Mouse (Mus musculus) kidney, embryonic 16.5 days (tissue): Measurements from ENCODE around the gene Olfr1257. TPM values are rescaled to one million over a fixed set of nuclear protein-coding genes. Genes with fewer than 3 reads are reported as not detected.
"Not testable (repeated sequence)": the region's sequence is repeated elsewhere in the genome, so short reads cannot be mapped to it uniquely, and the experiment has no call there.

Experiments
- ATAC-seq: fragments of 200-750 bp; cut with Nextera tagmentation; 2 replicates; pipeline ENCODE4 v1.8.0; 2017; ENCODE audit warnings: moderate TSS enrichment; ENCODE audit not compliant: low FRiP score, low TSS enrichment
- H3K27ac ChIP-seq: fragments of 300-500 bp; sonication (generic); 2 replicates; pipeline ENCODE4 v1.5.1; 2014; ENCODE audit warnings: low read length
- H3K27me3 ChIP-seq: fragments of 300-500 bp; sonication (generic); 2 replicates; pipeline ENCODE4 v1.6.1; 2014; ENCODE audit warnings: low read length, control low read depth, mixed read lengths; ENCODE audit not compliant: insufficient read depth
- H3K36me3 ChIP-seq: fragments of 300-500 bp; sonication (generic); 2 replicates; pipeline ENCODE4 v1.6.1; 2014; ENCODE audit warnings: low read length, control low read depth, mixed read lengths; ENCODE audit not compliant: insufficient read depth
- H3K4me1 ChIP-seq: fragments of 300-500 bp; sonication (generic); 2 replicates; pipeline ENCODE4 v1.6.1; 2014; ENCODE audit warnings: low read length, control low read depth, mixed read lengths; ENCODE audit not compliant: insufficient read depth
- H3K4me2 ChIP-seq: fragments of 300-500 bp; sonication (generic); replicated peaks from 2 replicates; pipeline ENCODE4 v1.6.1; 2014; ENCODE audit warnings: low read depth, low read length
- H3K4me3 ChIP-seq: fragments of 300-500 bp; sonication (generic); 2 replicates; pipeline ENCODE4 v1.5.1; 2014; ENCODE audit warnings: mild to moderate bottlenecking, low read length
- H3K9ac ChIP-seq: fragments of 300-500 bp; sonication (generic); replicated peaks from 2 replicates; pipeline ENCODE4 v1.6.1; 2014; ENCODE audit warnings: low read length
- H3K9me3 ChIP-seq: fragments of 300-500 bp; sonication (generic); 2 replicates; pipeline ENCODE4 v1.6.1; 2016; ENCODE audit warnings: low read length, control low read depth
- WGBS: fragments of 180-500 bp; shearing (Covaris S2); extraction: QIAGEN DNeasy Blood & Tissue Kit; methylation state at CpG from one replicate; pipeline ENCODE4 v1.1.7; 2014; 5-methylcytosine and 5-hydroxymethylcytosine counted together
- polyA plus RNA-seq: library from polyadenylated mRNA; unstranded; fragments of >200 nt; fragmentation: Nextera tagmentation; extraction: Ambion mirVana; gene quantifications from 2 replicates; pipeline ENCODE4 v1.2.1, GENCODE M21; 2015

Gene Olfr1257
- polyA plus RNA-seq, result not detected in 2 replicates

DNA sequence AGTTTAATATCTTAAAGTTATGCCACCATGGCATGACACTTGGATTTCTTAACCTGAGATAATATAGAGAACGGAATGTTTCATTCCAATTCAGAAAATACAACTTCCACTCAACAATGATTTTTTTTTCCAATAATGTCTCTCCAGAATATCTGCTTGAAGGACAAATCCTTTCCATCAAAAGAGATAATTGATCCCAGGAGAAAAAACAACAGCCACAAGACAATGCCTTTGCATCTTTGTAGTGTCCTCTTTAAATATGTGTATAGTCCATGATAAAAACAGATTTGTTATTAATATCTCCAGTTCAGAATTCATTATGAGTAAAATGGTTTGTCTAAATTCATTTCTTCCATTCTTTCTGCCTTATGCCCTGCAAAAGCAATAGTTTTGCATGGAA lies at the start of gene Olfr1257:
Gene Olfr1257 (plus strand): TSS at position 301 of the 400 bp plus-strand sequence.
- H3K27me3 ChIP-seq, result no peaks in the 10 kb centered on the region
- H3K9me3 ChIP-seq, result no peaks in the 10 kb centered on the region
- no peaks in the 10 kb centered on the region for H3K4me1 ChIP-seq
- no peak within 1 kb of the TSS for H3K4me3 ChIP-seq
- H3K9ac ChIP-seq, result no peak within 1 kb of the TSS
- ATAC-seq, result no peak
- 91% methylated on average over 1 of the region's 1 CpGs for WGBS
- H3K4me2 ChIP-seq, result no peak within 1 kb of the TSS
- no peaks in the 10 kb centered on the region for H3K36me3 ChIP-seq
- no peak within 1 kb of the TSS for H3K27ac ChIP-seq

DNA sequence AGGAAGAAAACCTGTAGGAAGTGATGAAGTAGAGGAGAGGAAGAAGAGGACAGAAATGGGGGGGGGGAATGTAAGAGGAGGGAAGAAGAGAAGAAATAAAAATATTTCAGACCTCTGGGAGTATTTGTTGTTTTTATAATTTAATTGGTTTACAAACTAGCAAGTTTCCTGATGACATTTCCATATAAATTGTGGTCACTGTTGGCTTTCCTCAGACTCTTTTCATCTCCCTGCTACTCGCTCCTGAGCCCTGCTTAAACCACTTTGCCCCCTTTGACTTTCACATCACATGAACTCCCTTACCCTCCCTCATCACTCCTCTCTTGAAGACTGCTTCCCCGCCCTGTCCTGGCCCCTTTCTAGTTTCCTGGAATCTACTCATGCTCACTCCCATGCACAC lies 36.8 kb upstream of the Olfr1257 start, which contains the start of gene Olfr1256:
Gene Olfr1256 (minus strand): TSS at position 101 of the 400 bp plus-strand sequence.
- 31% methylated on average over 2 of the region's 2 CpGs for WGBS
- Histone ChIP-seq H3K36me3 (no peaks in the 10 kb centered on the region), H3K9me3 (no peaks in the 10 kb centered on the region), H3K4me2 (no peak within 1 kb of the TSS), H3K27me3 (no peaks in the 10 kb centered on the region), H3K9ac (no peak within 1 kb of the TSS), H3K27ac (no peak within 1 kb of the TSS), H3K4me1 (no peaks in the 10 kb centered on the region), H3K4me3 (no peak within 1 kb of the TSS)
- no peak for ATAC-seq

DNA sequence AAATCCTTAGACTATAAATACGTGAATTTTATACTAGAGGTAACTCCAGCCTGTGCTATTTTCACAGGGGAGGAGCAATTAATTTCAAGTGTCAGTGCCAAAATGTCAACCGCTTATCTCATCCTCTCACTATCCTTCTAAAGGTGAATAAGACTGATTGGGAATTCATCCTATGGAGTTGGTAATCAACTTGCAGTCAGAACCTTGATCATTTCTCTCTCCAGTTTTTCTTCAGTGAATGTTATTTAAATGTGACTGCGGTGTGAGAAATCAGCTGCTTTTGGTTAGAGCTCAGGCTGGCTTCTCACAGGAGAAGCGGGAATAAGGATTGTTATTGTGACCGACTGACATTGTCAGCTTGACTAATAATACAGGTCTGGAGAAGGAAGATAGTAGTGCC lies 30.1 kb upstream of the Olfr1257 start, which contains the start of gene Olfr48:
Gene Olfr48 (minus strand): TSS at position 101 of the 400 bp plus-strand sequence.
- WGBS, result 86% methylated on average over 5 of the region's 5 CpGs
- Histone ChIP-seq H3K4me1 (no peaks in the 10 kb centered on the region), H3K9ac (no peak within 1 kb of the TSS), H3K27ac (no peak within 1 kb of the TSS), H3K36me3 (no peaks in the 10 kb centered on the region), H3K4me3 (no peak within 1 kb of the TSS), H3K9me3 (no peaks in the 10 kb centered on the region), H3K4me2 (no peak within 1 kb of the TSS), H3K27me3 (no peaks in the 10 kb centered on the region)
- ATAC-seq, result no peak

DNA sequence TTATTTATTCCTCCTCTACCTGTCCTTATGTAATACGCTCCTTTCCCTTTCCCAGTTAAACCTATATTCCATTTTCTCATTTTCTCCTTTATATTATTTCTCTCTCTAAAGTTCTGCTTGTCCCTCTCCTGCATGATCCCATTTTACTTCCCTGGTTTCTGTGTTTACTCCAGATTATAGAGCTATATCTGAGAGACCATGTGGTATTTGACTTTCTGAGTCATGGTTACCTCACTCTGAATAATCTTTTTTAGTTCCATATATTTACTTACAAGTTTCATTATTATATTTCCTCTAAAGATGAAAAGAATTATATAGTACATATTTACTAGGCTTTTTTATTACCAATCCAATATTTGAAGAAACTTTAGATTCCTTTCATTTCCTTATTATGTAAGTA lies 29.0 kb upstream of the Olfr1257 start:
- no peak overlapping the region for H3K27ac ChIP-seq
- H3K4me3 ChIP-seq, result no peak overlapping the region
- no peak overlapping the region for H3K9ac ChIP-seq
- H3K27me3 ChIP-seq, result no peaks in the 10 kb centered on the region
- no peaks in the 10 kb centered on the region for H3K9me3 ChIP-seq
- H3K36me3 ChIP-seq, result no peaks in the 10 kb centered on the region
- H3K4me1 ChIP-seq, result no peaks in the 10 kb centered on the region
- WGBS, result 86% methylated on average over 1 of the region's 1 CpGs
- H3K4me2 ChIP-seq, result no peak overlapping the region
- no peak for ATAC-seq

DNA sequence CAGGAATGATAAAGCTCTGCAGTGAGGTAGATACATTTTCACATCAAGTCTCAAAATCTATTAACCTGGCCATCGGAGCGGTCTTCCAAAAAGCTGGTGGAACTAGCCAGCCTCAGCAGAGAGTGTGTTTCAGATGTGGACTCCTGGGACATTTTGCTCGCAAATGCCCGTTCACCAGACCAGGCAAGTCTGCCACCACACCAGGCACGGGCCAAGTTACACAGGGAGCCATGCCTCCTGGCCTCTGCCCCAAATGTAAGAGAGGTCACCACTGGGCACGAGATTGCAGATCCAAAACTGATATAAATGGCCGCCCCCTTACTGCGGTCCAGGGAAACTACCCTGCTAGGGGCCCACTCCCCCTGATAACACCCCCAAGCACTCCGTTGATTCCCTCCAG lies 34.4 kb downstream of the Olfr1257 start:
- H3K4me1 ChIP-seq, H3K4me2 ChIP-seq, ATAC-seq, H3K36me3 ChIP-seq, H3K9ac ChIP-seq, H3K27ac ChIP-seq, H3K4me3 ChIP-seq, H3K9me3 ChIP-seq, H3K27me3 ChIP-seq: not testable (repeated sequence)
- 84% methylated on average over 9 of the region's 9 CpGs for whole genome bisulfite sequencing

DNA sequence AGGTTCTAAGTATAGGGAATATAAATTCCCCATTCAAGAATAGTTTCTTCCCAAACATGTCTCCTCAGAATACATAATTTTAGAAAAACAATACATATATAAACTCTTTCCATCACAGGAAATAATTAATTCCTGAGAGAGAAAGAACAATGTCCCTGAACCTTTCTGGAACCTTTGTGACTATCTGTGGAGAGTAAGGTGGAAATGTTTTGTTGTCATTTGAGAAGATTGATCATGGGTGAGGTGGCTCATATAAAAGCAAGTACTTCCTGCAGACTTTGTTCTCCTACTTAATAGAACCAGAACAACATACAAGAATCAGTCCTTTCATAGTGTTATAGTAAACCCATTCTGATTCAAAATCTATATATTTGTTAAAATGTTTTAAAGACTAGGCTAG lies 48.8 kb downstream of the Olfr1257 start, which contains the start of gene Olfr1258:
Gene Olfr1258 (plus strand): TSS at position 301 of the 400 bp plus-strand sequence.
- H3K36me3 ChIP-seq, result no peaks in the 10 kb centered on the region
- H3K4me1 ChIP-seq, result no peaks in the 10 kb centered on the region
- no peak within 1 kb of the TSS for H3K27ac ChIP-seq
- no peaks in the 10 kb centered on the region for H3K27me3 ChIP-seq
- no peaks in the 10 kb centered on the region for H3K9me3 ChIP-seq
- ATAC-seq, result no peak
- H3K4me2 ChIP-seq, result no peak within 1 kb of the TSS
- no peak within 1 kb of the TSS for H3K4me3 ChIP-seq
- H3K9ac ChIP-seq, result no peak within 1 kb of the TSS

Other genes with a start within 250 kb of the Olfr1257 start
- not detected in 2 replicates for gene Olfr1249, start 243.5 kb upstream of the Olfr1257 start, polyA plus RNA-seq
- gene Olfr1250, start 217.0 kb upstream of the Olfr1257 start, polyA plus RNA-seq, result not detected in 2 replicates
- not detected in 2 replicates for gene Olfr1251, start 206.5 kb upstream of the Olfr1257 start, polyA plus RNA-seq
- not detected in 2 replicates for gene Olfr1252, start 153.4 kb upstream of the Olfr1257 start, polyA plus RNA-seq
- gene Olfr1253, start 121.3 kb upstream of the Olfr1257 start, polyA plus RNA-seq, result not detected in 2 replicates
- not detected in 2 replicates for gene Olfr1254, start 84.8 kb upstream of the Olfr1257 start, polyA plus RNA-seq
- not detected in 2 replicates for gene Olfr1255, start 66.4 kb upstream of the Olfr1257 start, polyA plus RNA-seq
- not detected in 2 replicates for gene Olfr1256, start 36.9 kb upstream of the Olfr1257 start, polyA plus RNA-seq
- not detected in 2 replicates for gene Olfr48, start 30.2 kb upstream of the Olfr1257 start, polyA plus RNA-seq
- gene Olfr1258, start 48.9 kb downstream of the Olfr1257 start, polyA plus RNA-seq, result not detected in 2 replicates
- gene Olfr1259, start 70.2 kb downstream of the Olfr1257 start, polyA plus RNA-seq, result not detected in 2 replicates
- gene Olfr1260, start 95.9 kb downstream of the Olfr1257 start, polyA plus RNA-seq, result not detected in 2 replicates
- not detected in 2 replicates for gene Olfr1261, start 112.8 kb downstream of the Olfr1257 start, polyA plus RNA-seq
- not detected in 2 replicates for gene Olfr1262, start 121.7 kb downstream of the Olfr1257 start, polyA plus RNA-seq
- gene Olfr1263, start 133.7 kb downstream of the Olfr1257 start, polyA plus RNA-seq, result not detected in 2 replicates
- not detected in 2 replicates for gene Olfr1264, start 147.1 kb downstream of the Olfr1257 start, polyA plus RNA-seq
- gene Olfr1265, start 156.9 kb downstream of the Olfr1257 start, polyA plus RNA-seq, result not detected in 2 replicates
- gene Olfr140, start 185.2 kb downstream of the Olfr1257 start, polyA plus RNA-seq, result not detected in 2 replicates
- gene Olfr1269, start 243.0 kb downstream of the Olfr1257 start, polyA plus RNA-seq, result not detected in 2 replicates